Mouse (Mus musculus) frontal cortex, adult 2 months (tissue): ENCODE results near the gene Pomgnt2. TPM values are rescaled to one million over a fixed set of nuclear protein-coding genes. Genes with fewer than 3 reads are reported as not detected.
A peak's percentile ranks its signal among the peaks of the same experiment; 100 is the strongest.
"Not testable (repeated sequence)": the region's sequence is repeated elsewhere in the genome, so short reads cannot be mapped to it uniquely, and the experiment has no call there.

ENCODE experiments used
- DNase-seq, 2 experiments: peaks; one replicate each; pipeline ENCODE4 v3.0.0; 2022; ENCODE audit warnings: low spot score in 1 of 2; ENCODE audit errors: extremely low spot score in 1 of 2
- polyA plus RNA-seq: library from polyadenylated mRNA; depleted of rRNA; stranded (reverse); fragments of >200 nt; gene quantifications from 2 replicates; pipeline ENCODE4 v1.2.3, GENCODE M21; 2012; rRNA removed

Pomgnt2 gene
- 27.7 and 32.3 TPM in 2 replicates for polyA plus RNA-seq

DNA sequence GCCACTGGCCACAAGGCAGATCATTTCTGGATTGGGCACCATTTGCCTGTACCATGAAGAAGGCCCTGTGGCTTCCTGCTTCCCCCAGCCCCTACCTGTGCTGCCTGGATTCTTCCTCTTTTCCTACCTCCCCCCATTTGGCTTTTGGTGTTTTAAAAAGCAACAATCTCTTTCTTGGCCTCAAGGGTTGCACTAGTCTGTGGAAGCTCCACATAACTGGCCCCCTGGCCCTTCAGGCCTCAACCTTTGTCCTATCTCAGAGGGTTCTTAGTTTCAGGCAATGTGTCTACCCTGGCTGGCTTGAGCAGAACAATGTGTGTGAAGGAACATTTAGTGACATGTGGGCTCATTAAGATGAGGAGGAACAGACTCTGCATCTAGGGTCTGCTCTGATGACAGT, at the start of gene Pomgnt2:
TSS of gene Pomgnt2 (minus strand) at position 101 of the 400 bp plus-strand sequence.
- DNase-seq: no peak

DNA sequence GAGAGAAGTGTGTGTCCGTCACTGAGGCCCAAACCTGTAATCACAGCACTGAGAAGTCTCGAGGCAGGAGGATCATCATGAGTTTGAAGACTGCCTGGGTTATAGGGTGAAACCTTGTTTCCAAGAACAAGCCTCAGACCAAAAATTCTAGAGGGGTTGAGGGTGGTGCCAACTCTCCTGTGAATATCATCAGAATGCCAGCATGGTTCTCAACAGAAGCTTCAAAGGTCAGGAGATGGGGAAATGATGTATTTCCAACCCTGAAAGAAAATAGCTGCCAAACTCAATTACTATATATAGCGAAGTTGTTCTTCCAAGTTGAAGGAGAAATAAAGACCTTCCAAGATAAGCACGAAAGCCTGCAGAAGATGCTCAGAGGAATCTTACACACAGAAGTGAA, 42.9 kb upstream of the Pomgnt2 start:
- DNase-seq: peak in 1 of 2 experiments; percentile 10

DNA sequence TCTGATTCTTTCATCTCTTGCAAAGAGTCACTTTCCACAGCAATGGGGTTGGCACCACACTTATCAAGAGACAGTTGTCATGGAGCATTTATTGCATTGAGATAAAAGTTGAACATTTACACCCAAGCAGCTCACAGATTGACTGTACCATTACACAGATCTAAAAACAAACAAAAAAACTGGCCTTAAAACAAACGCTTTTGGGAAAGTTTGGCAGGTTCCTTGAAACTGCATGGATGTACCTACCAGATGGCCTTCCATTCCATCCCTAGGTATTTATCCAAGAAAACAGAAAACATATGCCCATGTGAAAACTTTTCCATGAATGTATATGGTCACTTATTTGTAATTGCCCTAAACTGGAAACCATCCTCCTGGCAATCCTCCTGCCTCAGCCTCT, 41.7 kb upstream of the Pomgnt2 start:
- DNase-seq: no peak

DNA sequence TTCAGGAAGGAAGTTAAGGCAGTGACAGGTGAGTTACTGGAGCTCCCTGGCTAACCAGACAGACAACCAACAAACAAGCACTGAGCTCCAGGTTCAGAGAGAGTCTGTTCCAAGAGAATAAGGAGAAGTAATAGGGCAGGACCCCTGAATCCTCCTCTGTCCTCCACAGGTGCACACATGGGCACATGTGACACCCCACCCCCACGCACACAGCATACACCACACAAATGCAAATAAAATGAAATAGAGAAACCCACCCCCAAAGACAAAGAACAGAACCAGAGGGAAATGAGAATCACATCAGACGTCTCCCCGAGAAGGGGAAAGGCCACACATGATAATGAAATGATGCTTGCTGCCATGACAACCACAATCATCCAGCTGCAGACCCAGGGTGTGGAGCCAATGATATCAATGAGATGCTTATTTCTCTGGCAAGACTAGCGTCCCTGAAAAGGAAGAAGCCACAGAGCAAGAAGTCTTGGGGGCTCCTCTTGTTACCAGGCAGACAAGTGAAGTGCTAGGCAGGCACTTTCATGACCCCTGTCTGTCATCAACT, 39.7 kb upstream of the Pomgnt2 start:
- DNase-seq: no peak

DNA sequence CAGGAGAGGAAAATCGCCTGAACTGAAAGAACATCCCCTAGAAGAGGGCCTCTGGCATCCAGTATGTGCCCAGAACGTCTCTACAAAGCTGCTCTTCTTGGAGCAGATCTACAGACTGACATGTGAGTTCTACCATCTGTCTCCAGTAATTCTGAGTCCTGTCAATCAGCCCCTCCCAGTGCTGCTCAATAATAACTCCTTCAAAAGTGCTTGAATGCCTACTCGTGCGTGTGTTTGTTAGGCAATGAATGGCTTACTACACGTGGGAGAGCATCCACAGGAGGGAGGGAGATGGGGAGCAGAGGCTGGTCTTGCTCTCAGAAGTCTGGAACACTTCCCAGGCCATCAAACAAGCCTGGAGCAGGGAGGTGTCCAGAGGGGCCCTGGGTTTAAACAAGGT, 38.9 kb upstream of the Pomgnt2 start:
- DNase-seq: no peak

DNA sequence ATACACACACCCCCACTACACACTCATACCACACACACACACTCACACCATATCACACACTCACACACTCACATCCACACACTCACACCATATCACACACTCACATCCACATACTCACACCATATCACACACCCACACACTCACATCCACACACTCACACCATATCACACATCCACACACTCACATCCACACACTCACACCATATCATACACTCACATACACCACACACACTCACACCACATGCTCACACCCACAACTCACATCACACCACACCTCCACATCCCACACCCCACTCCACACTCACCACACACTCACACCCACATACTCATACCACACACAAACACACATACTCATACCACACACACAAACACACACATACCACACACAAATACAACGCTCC, 38.0 kb upstream of the Pomgnt2 start:
- DNase-seq: no peak

DNA sequence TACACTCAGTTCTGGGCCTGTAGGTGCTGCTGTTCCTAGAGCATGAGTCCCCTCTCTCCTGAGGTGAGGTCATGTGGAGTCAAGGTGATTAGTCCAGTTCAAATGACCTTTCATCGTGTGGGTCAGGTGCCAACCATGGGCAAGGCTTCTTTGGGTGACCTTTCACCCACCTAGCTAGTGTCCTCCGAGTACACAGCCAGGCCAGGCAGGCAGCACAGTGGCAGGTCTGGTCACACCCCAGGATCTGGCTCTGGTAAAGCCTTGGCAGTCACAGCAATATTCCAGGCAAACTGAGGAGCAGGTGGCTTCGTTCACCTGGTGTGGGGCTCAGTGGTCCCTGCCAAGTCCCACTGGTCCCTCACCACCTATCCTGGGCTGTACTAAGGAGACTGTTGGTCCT, 35.2 kb upstream of the Pomgnt2 start:
- no peak for DNase-seq

DNA sequence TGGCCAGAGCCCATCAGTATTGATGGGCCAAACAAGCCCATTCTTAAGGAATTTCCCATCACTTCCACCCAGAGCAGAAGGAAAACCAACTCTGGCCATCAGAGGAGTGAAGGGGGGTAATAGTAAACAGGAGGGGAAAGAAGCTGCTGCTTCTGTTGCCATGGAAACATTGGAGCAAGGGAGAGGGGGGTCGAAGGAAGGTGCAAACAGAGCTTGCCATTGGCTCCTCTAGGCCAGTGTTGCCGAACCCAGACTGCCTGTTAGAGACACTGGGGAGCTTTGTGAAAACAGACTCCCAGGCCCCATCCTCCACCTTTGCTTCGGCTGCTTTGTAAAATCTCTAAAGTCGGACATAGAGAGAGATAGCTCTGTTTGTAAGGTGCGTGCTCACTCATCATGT, 33.8 kb upstream of the Pomgnt2 start:
- no peak for DNase-seq

DNA sequence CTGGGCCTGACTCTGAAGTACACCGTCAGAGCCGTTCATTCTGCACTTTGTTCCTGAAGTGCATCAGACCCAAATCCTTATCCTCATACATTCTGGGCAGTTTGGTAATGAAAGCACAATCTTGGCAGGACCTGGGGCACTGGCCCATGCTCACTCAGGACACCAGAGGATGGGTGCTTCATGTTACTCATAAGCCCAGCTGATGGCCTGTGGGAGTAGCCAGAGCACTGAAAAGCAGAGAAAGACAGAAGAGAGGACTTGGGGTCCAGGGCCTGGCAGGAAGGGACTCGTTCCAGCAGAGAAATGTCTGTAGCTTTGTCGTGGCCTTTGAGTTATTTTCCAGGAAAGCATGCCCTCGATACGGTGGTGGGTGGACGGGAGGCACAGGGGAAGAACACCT, 32.9 kb upstream of the Pomgnt2 start:
- no peak for DNase-seq

DNA sequence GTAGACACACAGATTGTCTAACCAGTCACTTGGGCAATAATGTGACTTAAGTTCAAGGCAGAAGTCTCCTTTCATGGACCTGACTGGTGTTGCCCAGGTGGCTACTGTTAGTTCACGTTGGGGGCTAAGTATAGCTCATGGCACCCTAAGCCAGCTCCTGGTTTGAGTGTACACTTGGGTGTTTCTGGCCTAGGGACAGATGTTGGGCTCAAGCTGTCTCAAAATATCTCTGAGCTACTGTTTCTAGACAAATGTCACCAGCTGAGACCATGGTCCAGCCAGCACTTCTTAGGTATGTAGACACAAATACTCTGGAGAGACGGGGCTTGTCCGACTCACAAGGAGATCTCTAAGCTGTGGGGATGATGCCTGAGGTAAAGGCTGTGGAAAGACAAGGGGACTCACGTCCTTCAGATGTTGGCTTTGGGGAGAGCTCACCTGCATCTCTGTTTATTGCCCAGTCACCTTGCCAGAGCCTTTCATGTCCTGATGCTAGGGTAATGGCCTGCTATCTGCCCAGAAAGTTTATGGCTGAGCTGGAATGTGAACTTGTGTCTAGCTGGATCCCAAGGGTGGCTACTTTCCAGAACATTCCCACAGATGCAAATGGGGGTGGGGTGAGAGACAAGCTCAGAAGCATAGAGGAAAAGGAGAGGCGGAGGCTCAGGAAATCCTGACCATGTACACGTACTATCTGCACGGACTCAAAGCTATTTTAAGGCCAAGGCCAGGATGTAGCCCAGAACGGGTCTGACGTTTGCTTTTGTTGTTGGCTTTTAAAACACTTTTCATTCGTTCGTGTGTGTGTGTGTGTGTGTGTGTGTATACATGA, 31.2 kb upstream of the Pomgnt2 start:
- DNase-seq: no peak

DNA sequence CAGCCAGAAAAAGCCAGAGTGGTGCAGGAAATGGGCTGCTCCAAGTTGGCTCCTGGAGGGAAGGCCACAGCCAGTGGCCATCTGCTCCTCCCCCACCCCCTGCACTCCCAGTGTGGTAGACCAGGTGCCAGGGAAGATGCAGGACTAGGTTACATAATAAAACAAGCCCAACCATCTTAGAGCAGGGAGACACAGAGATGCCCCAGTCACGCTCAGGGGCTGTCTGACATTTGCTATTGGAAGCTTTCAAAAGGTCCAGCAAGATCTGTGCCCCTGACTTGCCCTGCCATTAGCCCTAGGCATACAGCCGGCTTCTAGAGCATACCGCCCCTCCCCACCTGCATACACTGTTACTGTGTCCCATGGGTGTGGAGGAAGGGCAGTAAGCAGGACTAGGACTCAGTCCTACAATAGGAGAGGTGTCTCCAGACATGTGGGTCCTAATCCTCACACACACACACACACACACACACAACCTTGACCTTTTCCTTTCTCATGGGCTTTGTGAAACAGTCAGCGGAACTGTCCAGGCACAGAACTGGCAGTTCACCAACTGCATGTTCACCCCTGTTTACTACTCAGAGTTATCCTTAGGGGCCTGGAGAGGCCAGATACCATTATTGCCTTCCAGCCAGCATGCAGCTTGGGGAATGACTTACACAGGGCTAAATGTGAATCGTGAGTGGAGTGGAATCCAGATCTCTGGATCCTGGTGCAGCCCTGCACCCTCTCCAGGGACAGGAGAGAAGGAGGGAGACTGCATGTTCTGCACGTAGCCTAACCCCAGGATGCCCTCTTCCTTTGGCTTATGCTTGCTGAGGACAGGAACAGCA, 30.4 kb upstream of the Pomgnt2 start:
- DNase-seq: no peak

DNA sequence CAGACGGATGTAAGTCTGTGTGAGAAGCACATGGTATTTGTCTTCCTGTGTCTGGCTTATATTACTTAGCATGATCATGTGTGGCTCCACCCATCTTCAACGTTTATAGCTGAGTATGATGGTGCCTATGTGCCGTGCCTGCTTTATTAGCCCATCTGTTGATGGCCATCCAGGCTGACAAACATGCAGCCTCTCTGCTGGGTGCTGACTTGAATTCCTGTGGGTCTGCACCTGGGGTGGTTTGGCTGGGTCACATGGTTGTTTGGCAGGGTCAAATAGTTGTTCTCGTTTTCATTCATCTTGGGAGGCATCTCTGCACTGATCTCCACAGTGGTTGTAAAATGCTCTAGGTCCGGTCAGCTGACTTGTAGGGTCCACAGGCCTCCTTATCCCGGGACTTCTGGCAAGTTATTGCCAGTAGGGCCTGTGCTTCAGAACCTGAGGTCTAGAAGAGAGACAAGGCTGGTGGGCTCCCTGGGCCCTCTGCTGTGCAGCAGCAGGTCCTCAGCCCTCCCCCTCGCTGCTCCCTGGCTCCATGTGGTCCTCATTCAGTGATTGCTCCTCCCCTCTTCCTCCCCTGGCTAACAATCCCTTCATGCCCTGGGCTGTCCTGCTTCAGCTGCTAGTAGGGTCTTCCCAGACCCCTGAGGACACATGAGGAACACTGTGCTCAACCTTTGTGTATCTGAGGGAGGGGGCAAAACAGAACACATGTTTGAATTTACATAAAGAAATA, 29.1 kb upstream of the Pomgnt2 start:
- DNase-seq: no peak

DNA sequence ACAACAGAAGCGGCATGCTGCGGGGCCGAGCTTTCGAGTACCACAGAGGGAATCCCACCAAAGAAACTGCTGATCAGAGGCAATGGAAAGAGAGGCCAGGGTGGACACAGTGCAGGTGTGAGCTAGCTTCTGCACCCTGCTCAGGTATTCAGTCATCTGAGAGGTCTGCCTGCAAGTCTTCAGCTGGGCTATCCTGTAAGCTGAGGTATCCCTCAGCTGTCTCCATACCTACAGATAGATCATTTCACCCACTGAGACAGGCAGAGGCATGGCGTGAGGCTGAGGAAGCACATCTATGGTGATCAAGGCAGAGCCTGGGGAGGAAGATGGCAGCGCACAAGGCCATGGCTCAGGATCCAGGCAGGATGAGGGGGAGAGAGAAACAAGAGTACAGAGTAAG, 27.5 kb upstream of the Pomgnt2 start:
- no peak for DNase-seq

DNA sequence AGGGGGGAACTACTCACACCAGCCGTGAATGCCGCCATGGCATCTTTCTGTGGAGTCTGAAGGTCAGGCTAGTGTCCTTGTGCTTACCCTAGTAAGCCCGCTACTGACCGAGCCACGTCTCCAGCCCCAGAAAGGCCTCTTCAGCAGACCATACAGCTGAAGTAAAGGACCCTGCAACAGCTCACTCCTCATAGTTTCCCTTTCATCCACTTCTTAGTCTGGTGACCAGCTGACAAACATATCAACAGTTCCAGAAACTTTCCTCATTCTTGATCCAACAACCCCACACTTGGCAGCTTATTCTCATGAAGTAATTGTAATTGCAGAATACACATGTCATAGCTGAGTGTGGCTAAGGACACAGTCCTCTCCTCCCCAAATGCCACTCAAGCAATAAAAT, 27.0 kb upstream of the Pomgnt2 start:
- DNase-seq: no peak

DNA sequence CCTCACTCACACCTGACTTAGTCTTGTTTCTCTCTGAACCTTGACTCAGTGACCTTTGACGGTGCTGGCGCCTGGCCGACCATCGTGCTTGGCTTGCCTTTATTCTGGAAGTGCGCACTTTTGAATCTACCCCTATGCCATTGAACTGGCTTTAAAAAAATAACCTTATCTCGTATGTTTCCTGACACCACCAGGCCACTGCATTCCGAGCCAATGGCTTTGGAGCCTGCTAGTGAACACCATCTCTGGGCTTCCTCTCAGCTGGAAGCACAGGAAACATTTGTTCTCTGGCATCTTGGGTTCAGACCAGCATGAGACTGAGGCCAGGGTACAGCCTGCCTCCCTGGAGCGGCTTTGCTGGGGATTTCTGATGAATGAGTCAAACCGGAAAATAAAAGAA, 25.9 kb upstream of the Pomgnt2 start:
- DNase-seq: no peak

DNA sequence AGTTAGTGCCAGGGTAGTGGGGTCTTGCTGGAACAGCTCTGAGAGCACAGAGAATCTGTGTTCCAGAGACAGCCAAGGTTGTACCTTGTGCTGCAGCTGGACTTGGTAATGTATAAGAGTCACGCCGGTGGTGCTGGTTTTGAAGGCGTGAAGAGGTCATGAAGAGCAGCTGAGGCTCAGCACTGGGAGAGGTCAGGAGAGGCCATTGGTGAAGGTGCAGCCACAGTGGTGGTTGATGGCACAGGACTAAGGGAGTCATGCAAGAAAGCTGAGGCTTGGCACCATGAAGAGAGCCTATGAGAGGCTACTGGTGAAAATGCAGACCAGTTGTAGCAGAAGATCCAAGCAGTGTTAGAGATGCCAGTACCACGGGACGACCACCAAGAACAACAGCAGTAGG, 24.7 kb upstream of the Pomgnt2 start:
- DNase-seq: no peak

DNA sequence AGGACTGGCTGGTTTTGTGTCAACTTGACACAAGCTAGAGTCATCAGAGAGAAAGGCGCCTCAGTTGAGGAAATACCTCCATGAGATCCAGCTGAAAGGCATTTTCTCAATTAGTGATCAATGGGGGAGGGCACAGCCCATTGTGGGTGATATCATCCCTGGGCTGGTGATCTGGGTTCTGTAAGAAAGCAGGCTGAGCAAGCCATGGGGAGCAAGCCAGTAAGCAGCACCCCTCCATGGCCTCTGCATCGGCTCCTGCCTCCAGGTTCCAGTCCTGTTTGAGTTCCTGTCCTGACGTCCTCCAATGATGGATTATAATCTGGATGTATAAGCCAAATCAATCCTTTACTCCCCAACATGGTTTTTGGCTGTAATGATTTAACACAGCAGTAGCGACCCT, 24.3 kb upstream of the Pomgnt2 start:
- not testable (repeated sequence) for DNase-seq

DNA sequence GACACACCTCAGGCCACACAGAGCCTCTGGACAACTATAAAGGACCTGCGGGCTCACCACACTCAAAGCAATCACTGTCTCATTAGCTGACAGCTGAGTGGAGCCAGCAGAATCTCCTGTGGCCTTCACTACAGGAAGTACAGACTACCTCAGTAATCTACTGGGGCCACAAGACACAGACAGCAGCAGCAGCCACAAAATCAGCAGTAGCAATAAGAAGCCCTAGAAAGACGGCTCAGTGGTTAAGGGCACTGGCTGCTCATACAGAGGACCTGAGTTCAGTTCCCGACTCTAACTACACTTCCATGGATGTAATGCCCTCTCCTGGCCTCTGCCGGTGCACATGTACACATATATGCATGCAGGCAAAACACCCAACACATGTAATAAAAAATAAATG, 23.4 kb upstream of the Pomgnt2 start:
- no peak for DNase-seq

DNA sequence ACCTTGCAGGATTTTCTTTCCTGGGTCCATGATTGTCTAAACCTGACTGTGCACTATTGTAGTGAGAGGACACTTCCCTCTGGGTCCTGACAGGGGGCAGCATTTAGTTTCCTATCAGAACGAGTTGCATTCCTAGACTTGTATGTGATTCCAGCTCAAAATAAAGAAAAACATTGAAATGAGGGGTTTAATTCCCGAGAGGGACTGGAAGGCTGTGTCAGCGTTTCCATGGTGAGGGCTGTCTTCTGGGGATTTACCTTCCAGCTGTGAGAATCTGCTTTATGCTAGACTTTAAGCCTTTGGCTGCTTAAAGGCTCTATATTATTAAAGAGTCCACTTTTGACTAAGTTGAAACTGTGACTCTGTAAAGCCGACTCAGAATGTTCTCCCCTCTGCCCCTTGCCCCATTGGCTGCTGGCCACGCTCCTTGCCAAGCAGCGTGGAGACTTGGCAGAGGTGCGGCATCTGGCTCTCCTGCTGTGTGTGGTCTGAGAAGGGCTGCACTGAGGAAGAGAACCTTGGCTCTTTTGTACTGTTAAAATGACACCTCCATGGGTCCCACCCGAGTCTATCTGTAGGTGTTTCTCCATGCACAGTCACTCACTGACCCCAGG, 22.0 kb upstream of the Pomgnt2 start:
- peak; percentile 62 to 81 for DNase-seq

DNA sequence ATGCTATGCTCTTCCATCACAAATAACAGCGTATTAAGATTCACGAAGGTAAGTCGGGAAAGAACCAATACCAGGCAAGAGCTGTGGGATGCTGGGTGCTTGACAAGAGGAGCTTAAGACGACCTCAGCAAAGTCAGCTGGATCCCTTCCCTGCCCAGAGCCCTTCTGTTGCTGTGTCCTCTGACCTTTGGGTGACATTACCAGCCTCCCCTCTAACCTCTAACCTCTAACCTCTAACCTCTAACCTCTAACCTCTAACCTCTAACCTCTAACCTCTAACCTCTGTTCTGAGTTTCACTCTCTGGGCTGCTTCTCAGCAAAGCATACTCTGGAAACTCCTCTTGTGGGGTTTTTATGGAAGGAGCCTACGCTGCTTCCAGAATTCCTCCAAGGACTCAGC, 21.2 kb upstream of the Pomgnt2 start:
- DNase-seq: no peak
